Mouse (Mus musculus): ENCODE data around the gene Snu13.
A peak's percentile ranks its signal among the peaks of the same experiment; 100 is the strongest.

The Snu13 gene

GRCm38 (mm10) chr15:82027726-82028125 is 19.7 kb downstream of the Snu13 start:
- no peak for ATAC-seq (ENCODE audit: insufficient number of reproducible peaks, low FRiP score, low TSS enrichment)

DNA sequence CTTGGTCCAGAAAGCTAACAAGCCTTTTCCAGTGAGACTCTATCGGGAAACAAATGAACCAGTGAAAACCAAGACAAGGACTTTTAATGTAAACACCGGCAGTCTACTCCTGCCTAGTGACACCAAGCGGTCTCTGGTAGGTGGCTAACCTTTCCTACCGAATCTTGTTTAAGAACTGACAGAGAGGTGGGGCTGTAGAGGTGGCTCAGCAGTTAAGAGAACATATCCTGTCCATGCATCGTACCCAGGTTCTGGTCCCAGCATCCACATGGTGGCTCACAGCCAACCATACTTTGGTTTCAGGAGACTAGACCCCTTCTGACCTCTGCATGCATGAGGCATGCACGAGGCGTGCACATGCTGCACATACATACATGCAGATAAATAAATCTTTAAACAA is 20.1 kb downstream of the Snu13 start:
- ATAC-seq (ENCODE audit: insufficient number of reproducible peaks, low FRiP score, low TSS enrichment) = no peak

DNA sequence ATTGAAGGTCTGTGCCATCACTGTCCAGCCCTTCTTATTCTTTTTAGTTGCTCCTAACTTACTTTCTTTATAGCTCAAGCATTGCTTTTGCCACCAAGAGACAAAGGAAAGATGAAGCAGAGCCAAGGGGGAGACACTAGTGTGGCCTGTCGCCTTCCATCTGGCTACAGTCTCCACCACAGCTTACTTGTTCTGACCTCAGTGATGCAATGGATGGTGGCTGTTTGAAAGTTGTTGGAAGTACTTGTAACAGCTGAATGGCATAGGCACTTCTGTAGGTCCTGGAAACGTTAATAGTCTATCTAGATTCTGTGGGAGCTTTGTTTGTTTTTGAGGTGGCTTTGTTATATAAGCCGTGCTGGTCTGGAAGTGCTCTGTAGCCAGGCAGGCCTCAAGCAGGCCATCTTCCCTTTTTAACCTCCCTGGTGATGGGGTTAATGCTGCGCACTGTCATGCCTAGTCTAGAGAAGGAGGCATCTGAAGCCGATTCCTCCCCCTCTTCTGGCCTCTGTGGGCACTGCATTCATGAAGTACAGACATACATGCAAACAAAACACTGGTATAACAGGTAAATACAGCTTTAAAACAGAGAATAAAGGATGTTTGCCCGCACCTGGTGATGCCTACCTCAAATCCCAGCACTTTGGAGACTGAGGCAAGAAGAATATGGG is 23.3 kb downstream of the Snu13 start:
- ATAC-seq (ENCODE audit: insufficient number of reproducible peaks, low FRiP score, low TSS enrichment) = no peak

- no peak for ATAC-seq (ENCODE audit: insufficient number of reproducible peaks, low FRiP score, low TSS enrichment)
These were observed 24.8 kb downstream of the Snu13 start for GRCm38 (mm10) chr15:82022535-82023088.

DNA sequence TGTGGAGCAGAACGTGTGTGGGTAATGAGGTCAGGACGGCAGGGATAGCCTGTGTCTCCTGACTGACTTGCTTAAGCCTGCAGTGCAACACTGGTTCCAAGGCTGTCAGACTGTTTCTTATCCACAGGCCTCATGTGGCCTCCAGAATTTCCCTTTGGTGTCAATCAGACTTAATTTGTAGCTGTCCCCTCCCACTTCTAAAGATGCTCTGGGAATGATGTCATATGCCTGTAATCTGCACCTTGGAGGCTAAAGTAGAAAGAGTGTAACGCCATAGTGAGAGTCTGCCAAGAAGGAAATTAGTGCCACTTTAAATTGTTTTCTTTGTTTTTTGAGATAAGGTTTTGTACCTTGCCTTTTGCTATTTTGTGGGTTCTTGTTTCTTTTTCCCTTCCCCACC is 28.1 kb downstream of the Snu13 start:
- ATAC-seq (ENCODE audit: insufficient number of reproducible peaks, low FRiP score, low TSS enrichment) = no peak

GRCm38 (mm10) chr15:82017461-82017860 is 29.9 kb downstream of the Snu13 start:
- ATAC-seq (ENCODE audit: insufficient number of reproducible peaks, low FRiP score, low TSS enrichment) = no peak

- no peak for ATAC-seq (ENCODE audit: insufficient number of reproducible peaks, low FRiP score, low TSS enrichment)
These were observed 30.6 kb downstream of the Snu13 start for GRCm38 (mm10) chr15:82016830-82017229.

GRCm38 (mm10) chr15:82016101-82016808 is 31.1 kb downstream of the Snu13 start:
- peak; percentile 88 for ATAC-seq (ENCODE audit: insufficient number of reproducible peaks, low FRiP score, low TSS enrichment)

- ATAC-seq (ENCODE audit: insufficient number of reproducible peaks, low FRiP score, low TSS enrichment) = peak; percentile 42
These were observed 31.9 kb downstream of the Snu13 start for GRCm38 (mm10) chr15:82015392-82016100.

GRCm38 (mm10) chr15:82014745-82015391 is 32.5 kb downstream of the Snu13 start:
- ATAC-seq (ENCODE audit: insufficient number of reproducible peaks, low FRiP score, low TSS enrichment) = no peak

DNA sequence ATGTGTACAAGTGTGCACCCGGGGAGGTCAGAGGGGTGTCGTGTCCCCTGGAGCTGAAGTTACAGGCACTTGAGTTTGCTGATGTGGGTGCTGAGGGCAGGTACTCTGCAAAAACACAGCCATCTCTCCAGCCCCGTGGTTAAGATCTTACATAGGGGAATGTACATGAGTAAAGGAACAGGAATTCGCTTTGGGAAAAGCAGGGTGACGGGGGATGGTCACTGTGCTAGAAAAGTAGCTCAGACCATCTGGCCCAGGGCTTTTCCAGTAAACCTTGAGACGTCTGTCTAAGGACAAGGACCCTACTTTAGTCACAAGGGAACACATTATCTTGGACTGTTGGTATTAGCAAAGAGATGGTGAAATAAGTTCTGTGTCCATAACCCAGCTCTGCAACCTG is 35.5 kb downstream of the Snu13 start:
- ATAC-seq (ENCODE audit: insufficient number of reproducible peaks, low FRiP score, low TSS enrichment) = no peak

GRCm38 (mm10) chr15:82004257-82004656 is 43.1 kb downstream of the Snu13 start:
- ATAC-seq (ENCODE audit: insufficient number of reproducible peaks, low FRiP score, low TSS enrichment) = no peak

GRCm38 (mm10) chr15:81993992-81994391 is 53.4 kb downstream of the Snu13 start:
- no peak for ATAC-seq (ENCODE audit: insufficient number of reproducible peaks, low FRiP score, low TSS enrichment)

DNA sequence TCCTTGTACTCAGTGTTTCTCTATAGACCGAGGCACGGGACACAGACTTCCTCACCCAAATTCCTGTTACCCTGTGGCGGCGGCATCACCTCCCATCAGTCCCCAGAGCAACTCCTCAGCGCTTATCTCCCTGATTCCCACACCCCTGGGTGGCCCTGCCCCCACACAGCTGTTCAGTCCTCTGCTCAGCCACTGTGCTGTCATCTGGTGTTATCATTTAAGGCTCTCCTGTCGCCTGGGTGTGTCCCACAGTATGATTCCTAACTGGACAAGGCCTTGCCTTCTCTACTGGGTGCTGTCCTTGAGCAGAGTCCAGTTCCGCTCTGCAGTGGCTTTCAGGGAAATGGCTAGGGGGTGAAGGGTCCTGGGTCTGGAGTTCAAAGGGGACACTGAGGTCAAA is 56.8 kb downstream of the Snu13 start:
- no peak for ATAC-seq (ENCODE audit: insufficient number of reproducible peaks, low FRiP score, low TSS enrichment)

Measured in cerebellum, adult (tissue).